Mouse (Mus musculus): Measurements from ENCODE around the gene 4930579F01Rik. TPM values are rescaled to one million over a fixed set of nuclear protein-coding genes. Genes with fewer than 3 reads are reported as not detected.

4930579F01Rik gene
- polyA plus RNA-seq, 1 experiment from 2014 or later, result not detected

DNA sequence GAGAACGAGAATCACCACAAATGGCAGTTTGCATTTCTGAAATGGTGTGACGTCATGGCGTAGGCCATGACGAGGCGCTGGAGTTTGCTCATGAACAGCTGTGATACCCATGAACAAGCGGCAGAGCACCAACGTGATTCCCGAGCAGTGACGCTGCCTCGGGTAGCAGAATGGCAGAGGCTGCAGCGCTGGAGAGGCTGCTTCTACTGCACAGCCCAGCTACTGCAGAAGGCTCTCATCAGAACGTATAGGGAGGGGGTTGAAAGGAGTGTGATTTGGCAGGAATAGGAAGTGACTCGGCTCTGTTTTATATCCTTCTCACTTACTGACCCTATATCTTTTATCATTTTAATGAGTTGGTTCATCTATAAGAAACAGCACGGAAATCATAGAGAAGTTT, 74.8 kb downstream of the 4930579F01Rik start:
- Histone ChIP-seq H3K4me3 (no peak overlapping the region), H3K4me2 (no peak overlapping the region), H3K27me3 (replicated peaks) (no peaks in the 10 kb centered on the region), H3K27ac (no peak overlapping the region), H3K4me1 (no peaks in the 10 kb centered on the region), H3K36me3 (replicated peaks) (no peaks in the 10 kb centered on the region), H3K9me3 (no peaks in the 10 kb centered on the region), H3K9ac (no peak overlapping the region)
- ATAC-seq (replicated peaks), result no peak
- 82% methylated on average over 14 of the region's 14 CpGs for WGBS

GRCm38 (mm10) chr3:138118392-138118791, 75.2 kb downstream of the 4930579F01Rik start:
- Histone ChIP-seq H3K27me3 (replicated peaks) (no peaks in the 10 kb centered on the region), H3K9ac (no peak overlapping the region), H3K4me3 (no peak overlapping the region), H3K4me1 (no peaks in the 10 kb centered on the region), H3K27ac (no peak overlapping the region), H3K4me2 (no peak overlapping the region), H3K9me3 (no peaks in the 10 kb centered on the region), H3K36me3 (replicated peaks) (no peaks in the 10 kb centered on the region)
- 77% methylated on average over 6 of the region's 6 CpGs for WGBS
- ATAC-seq (replicated peaks), result no peak

DNA sequence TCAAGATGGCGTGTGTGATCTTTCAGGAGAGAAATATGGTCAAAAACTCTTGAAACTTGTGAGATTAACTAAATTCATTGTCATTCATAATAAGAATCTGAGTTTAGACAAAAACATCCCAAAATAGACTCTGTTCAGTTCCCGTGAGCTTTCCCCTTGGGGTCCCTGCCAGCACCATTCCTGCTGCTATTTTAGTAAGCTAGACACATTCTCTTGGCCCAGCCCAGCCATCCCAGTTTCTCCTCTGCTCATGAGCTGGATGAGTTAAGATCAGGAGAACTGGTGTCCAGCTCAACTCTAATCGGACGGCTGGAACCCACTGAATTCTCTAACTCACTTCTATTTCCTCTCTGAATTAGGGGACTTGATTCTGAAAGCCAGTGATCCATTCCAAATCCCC, 76.8 kb downstream of the 4930579F01Rik start:
- no peak for ATAC-seq (replicated peaks)
- H3K4me2 ChIP-seq, result no peak overlapping the region
- no peak overlapping the region for H3K9ac ChIP-seq
- no peak overlapping the region for H3K27ac ChIP-seq
- H3K27me3 ChIP-seq (replicated peaks), result no peaks in the 10 kb centered on the region
- H3K4me3 ChIP-seq, result no peak overlapping the region
- WGBS, result 87% methylated on average over 4 of the region's 4 CpGs
- H3K4me1 ChIP-seq, result no peaks in the 10 kb centered on the region
- no peaks in the 10 kb centered on the region for H3K36me3 ChIP-seq (replicated peaks)
- no peaks in the 10 kb centered on the region for H3K9me3 ChIP-seq

DNA sequence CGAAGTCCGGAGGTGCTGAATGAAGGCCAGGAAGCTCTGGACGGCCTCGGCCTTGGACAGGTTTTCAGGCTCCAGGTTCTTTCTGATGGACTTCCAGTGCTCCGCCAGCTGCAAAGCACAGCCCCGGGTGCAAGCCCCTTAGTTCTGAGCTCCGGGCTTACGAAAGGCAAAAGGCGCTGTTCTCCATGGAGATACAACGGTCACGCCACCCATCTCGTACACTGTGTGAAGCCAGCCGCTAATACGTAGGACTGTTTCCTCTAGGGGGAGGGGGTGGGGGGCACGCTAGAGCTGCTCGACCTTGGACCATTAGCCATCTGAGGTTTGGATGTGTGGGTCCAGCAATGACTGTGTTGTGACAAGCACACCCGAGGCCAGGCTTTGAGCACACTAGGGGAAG, 79.5 kb downstream of the 4930579F01Rik start:
- WGBS, result 87% methylated on average over 17 of the region's 17 CpGs
- Histone ChIP-seq H3K27ac (no peak overlapping the region), H3K4me3 (no peak overlapping the region), H3K9ac (no peak overlapping the region), H3K4me2 (no peak overlapping the region), H3K36me3 (replicated peaks) (no peaks in the 10 kb centered on the region), H3K27me3 (replicated peaks) (no peaks in the 10 kb centered on the region), H3K4me1 (no peaks in the 10 kb centered on the region), H3K9me3 (no peaks in the 10 kb centered on the region)
- no peak for ATAC-seq (replicated peaks)

Other genes starting within 250 kb of the 4930579F01Rik start
- 1.0 and 1.4 TPM in 2 replicates for gene Dapp1, start 212.3 kb downstream of the 4930579F01Rik start, polyA plus RNA-seq (2015; fragmentation: Nextera tagmentation; extraction: Ambion mirVana)
- gene 1110002E22Rik, start 128.8 kb downstream of the 4930579F01Rik start, polyA plus RNA-seq (2015; fragmentation: Nextera tagmentation; extraction: Ambion mirVana), result 0.09 and 0.26 TPM in 2 replicates
- gene Gm5105, start 126.4 kb downstream of the 4930579F01Rik start, polyA plus RNA-seq (2015; fragmentation: Nextera tagmentation; extraction: Ambion mirVana), result 0.11 and 0.12 TPM in 2 replicates
- 6.5 and 7.3 TPM in 2 replicates for gene Trmt10a, start 50.4 kb downstream of the 4930579F01Rik start, polyA plus RNA-seq (2015; fragmentation: Nextera tagmentation; extraction: Ambion mirVana)
- gene Mttp, start 48.9 kb downstream of the 4930579F01Rik start, polyA plus RNA-seq (2015; fragmentation: Nextera tagmentation; extraction: Ambion mirVana), result 8.3 and 10.9 TPM in 2 replicates
- gene Adh7, start 23.9 kb upstream of the 4930579F01Rik start, polyA plus RNA-seq (2015; fragmentation: Nextera tagmentation; extraction: Ambion mirVana), result 1.2 and 1.4 TPM in 2 replicates
- gene Adh1, start 67.2 kb upstream of the 4930579F01Rik start, polyA plus RNA-seq (2015; fragmentation: Nextera tagmentation; extraction: Ambion mirVana), result 1.1 TPM in 2 replicates
- 0.13 TPM in 1 of 2 replicates, not detected in the other for gene Adh6a, start 119.5 kb upstream of the 4930579F01Rik start, polyA plus RNA-seq (2015; fragmentation: Nextera tagmentation; extraction: Ambion mirVana)
- 0.17 TPM in 1 of 2 replicates, not detected in the other for gene Adh6b, start 147.9 kb upstream of the 4930579F01Rik start, polyA plus RNA-seq (2015; fragmentation: Nextera tagmentation; extraction: Ambion mirVana)
- not detected in 2 replicates for gene Adh4, start 221.6 kb upstream of the 4930579F01Rik start, polyA plus RNA-seq (2015; fragmentation: Nextera tagmentation; extraction: Ambion mirVana)
- gene Adh5, start 249.3 kb upstream of the 4930579F01Rik start, polyA plus RNA-seq (2015; fragmentation: Nextera tagmentation; extraction: Ambion mirVana), result 194 and 197 TPM in 2 replicates

All from midbrain, embryonic 15.5 days (tissue).